Mouse (Mus musculus): ENCODE data around the gene Dazap2. TPM values are rescaled to one million over a fixed set of nuclear protein-coding genes. Genes with fewer than 3 reads are reported as not detected.
A peak's percentile ranks its signal among the peaks of the same experiment; 100 is the strongest.
"Not testable (repeated sequence)": the region's sequence is repeated elsewhere in the genome, so short reads cannot be mapped to it uniquely, and the experiment has no call there.

The Dazap2 gene
- polyA plus RNA-seq, 1 experiment, result 612 TPM

GRCm38 (mm10) chr15:100601669-100602068 lies 13.5 kb upstream of the Dazap2 start:
- TF ChIP-seq CTCF (IDR thresholded peaks at IDR 0.05; ENCODE audit: extremely low read depth, insufficient read depth, insufficient read length, insufficient replicate concordance), result no peak
- TF ChIP-seq POLR2A (IDR thresholded peaks at IDR 0.05; ENCODE audit: low read depth, low read length), result no peak
- no peaks in the 10 kb centered on the region for H3K36me3 ChIP-seq (ENCODE audit: control insufficient read depth, insufficient read depth, low read length)
- H3K4me1 ChIP-seq (ENCODE audit: control insufficient read depth, insufficient read depth, insufficient read length), result peaks cover 7% of the 10 kb centered on the region
- DNase-seq (ENCODE audit: low read depth in 1 of 2, low spot score in 2 of 2), result no peak
- H3K4me3 ChIP-seq (ENCODE audit: extremely low read depth, insufficient read depth, insufficient read length), result no peak overlapping the region
- 77% methylated on average over 3 of the region's 3 CpGs for WGBS
- no peak overlapping the region for H3K27ac ChIP-seq (ENCODE audit: insufficient read depth, low read length)
- no peaks in the 10 kb centered on the region for H3K27me3 ChIP-seq (ENCODE audit: control insufficient read depth, insufficient read depth, low read length)

GRCm38 (mm10) chr15:100606677-100607076 lies 8.5 kb upstream of the Dazap2 start:
- DNase-seq (ENCODE audit: low read depth in 1 of 2, low spot score in 2 of 2); H3K27me3 ChIP-seq (ENCODE audit: control insufficient read depth, insufficient read depth, low read length); H3K4me1 ChIP-seq (ENCODE audit: control insufficient read depth, insufficient read depth, insufficient read length); H3K27ac ChIP-seq (ENCODE audit: insufficient read depth, low read length); H3K4me3 ChIP-seq (ENCODE audit: extremely low read depth, insufficient read depth, insufficient read length); H3K36me3 ChIP-seq (ENCODE audit: control insufficient read depth, insufficient read depth, low read length): not testable (repeated sequence)
- 93% methylated on average over 8 of the region's 8 CpGs for WGBS

GRCm38 (mm10) chr15:100611951-100612350 lies 3.2 kb upstream of the Dazap2 start:
- H3K4me3 ChIP-seq (ENCODE audit: extremely low read depth, insufficient read depth, insufficient read length), result no peak overlapping the region
- TF ChIP-seq CTCF (IDR thresholded peaks at IDR 0.05; ENCODE audit: extremely low read depth, insufficient read depth, insufficient read length, insufficient replicate concordance) (no peak), POLR2A (IDR thresholded peaks at IDR 0.05; ENCODE audit: low read depth, low read length) (no peak)
- H3K27me3 ChIP-seq (ENCODE audit: control insufficient read depth, insufficient read depth, low read length), result 0 out of 2 replicates have a peak, but pooled peaks cover 2% of the 10 kb centered on the region
- peaks cover 5% of the 10 kb centered on the region for H3K4me1 ChIP-seq (ENCODE audit: control insufficient read depth, insufficient read depth, insufficient read length)
- no peak overlapping the region for H3K27ac ChIP-seq (ENCODE audit: insufficient read depth, low read length)
- no peak for DNase-seq (ENCODE audit: low read depth in 1 of 2, low spot score in 2 of 2)
- H3K36me3 ChIP-seq (ENCODE audit: control insufficient read depth, insufficient read depth, low read length), result peaks cover under 1% of the 10 kb centered on the region; the same call in 1 of the 2 replicates
- WGBS, result 60% methylated on average over 7 of the region's 7 CpGs

GRCm38 (mm10) chr15:100612432-100612831 lies 2.7 kb upstream of the Dazap2 start:
- WGBS, result 57% methylated on average over 2 of the region's 2 CpGs
- DNase-seq (ENCODE audit: low read depth in 1 of 2, low spot score in 2 of 2), result peak in 1 of 2 experiments; percentile 61
- TF ChIP-seq CTCF (IDR thresholded peaks at IDR 0.05; ENCODE audit: extremely low read depth, insufficient read depth, insufficient read length, insufficient replicate concordance), result peak; percentile 67
- no peak for TF ChIP-seq POLR2A (IDR thresholded peaks at IDR 0.05; ENCODE audit: low read depth, low read length)
- H3K4me3 ChIP-seq (ENCODE audit: extremely low read depth, insufficient read depth, insufficient read length), result no peak overlapping the region
- H3K27me3 ChIP-seq (ENCODE audit: control insufficient read depth, insufficient read depth, low read length), result 0 out of 2 replicates have a peak, but pooled peaks cover 1% of the 10 kb centered on the region
- peaks cover 5% of the 10 kb centered on the region for H3K4me1 ChIP-seq (ENCODE audit: control insufficient read depth, insufficient read depth, insufficient read length)
- no peak overlapping the region for H3K27ac ChIP-seq (ENCODE audit: insufficient read depth, low read length)
- peaks cover 2% of the 10 kb centered on the region; the same call in 1 of the 2 replicates for H3K36me3 ChIP-seq (ENCODE audit: control insufficient read depth, insufficient read depth, low read length)

DNA sequence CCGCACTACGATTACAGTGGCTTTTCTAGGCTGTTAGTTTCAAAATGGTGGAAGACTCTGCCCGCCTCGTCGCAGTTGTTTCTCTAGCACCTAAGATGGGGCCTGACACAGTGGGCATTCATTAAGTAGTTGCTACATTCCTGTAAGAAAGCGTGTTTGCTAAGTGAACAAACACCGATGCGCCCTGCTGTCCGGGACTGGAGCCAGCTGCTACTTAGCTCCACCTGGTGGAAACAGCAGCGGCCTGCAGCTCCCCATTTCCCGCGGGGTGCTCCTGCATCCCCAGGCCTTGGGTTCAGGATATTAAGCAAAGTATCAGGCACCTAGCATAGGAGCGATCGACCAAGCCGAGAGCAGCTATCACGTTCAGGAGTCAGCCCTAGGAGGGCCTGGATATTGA lies 1.6 kb upstream of the Dazap2 start:
- DNase-seq (ENCODE audit: low read depth in 1 of 2, low spot score in 2 of 2), result peak in 1 of 2 experiments; percentile 59
- no peak overlapping the region for H3K4me3 ChIP-seq (ENCODE audit: extremely low read depth, insufficient read depth, insufficient read length)
- no peak overlapping the region for H3K27ac ChIP-seq (ENCODE audit: insufficient read depth, low read length)
- H3K27me3 ChIP-seq (ENCODE audit: control insufficient read depth, insufficient read depth, low read length), result no peaks in the 10 kb centered on the region
- peaks cover 5% of the 10 kb centered on the region for H3K4me1 ChIP-seq (ENCODE audit: control insufficient read depth, insufficient read depth, insufficient read length)
- H3K36me3 ChIP-seq (ENCODE audit: control insufficient read depth, insufficient read depth, low read length), result peaks cover 10% of the 10 kb centered on the region
- 9% methylated on average over 16 of the region's 16 CpGs for WGBS
- TF ChIP-seq CTCF (IDR thresholded peaks at IDR 0.05; ENCODE audit: extremely low read depth, insufficient read depth, insufficient read length, insufficient replicate concordance) (peak; percentile 85), POLR2A (IDR thresholded peaks at IDR 0.05; ENCODE audit: low read depth, low read length) (no peak)

GRCm38 (mm10) chr15:100614218-100614995 lies 742 bp upstream of the Dazap2 start:
- Histone ChIP-seq H3K4me1 (ENCODE audit: control insufficient read depth, insufficient read depth, insufficient read length) (peaks cover 5% of the 10 kb centered on the region), H3K36me3 (ENCODE audit: control insufficient read depth, insufficient read depth, low read length) (peaks cover 16% of the 10 kb centered on the region), H3K4me3 (ENCODE audit: extremely low read depth, insufficient read depth, insufficient read length) (peak overlapping the region; percentile 66), H3K27ac (ENCODE audit: insufficient read depth, low read length) (peak overlapping the region; percentile 90), H3K27me3 (ENCODE audit: control insufficient read depth, insufficient read depth, low read length) (no peaks in the 10 kb centered on the region)
- 16% methylated on average over 43 of the region's 43 CpGs for WGBS
- no peak for TF ChIP-seq POLR2A (IDR thresholded peaks at IDR 0.05; ENCODE audit: low read depth, low read length)
- TF ChIP-seq CTCF (IDR thresholded peaks at IDR 0.05; ENCODE audit: extremely low read depth, insufficient read depth, insufficient read length, insufficient replicate concordance), result no peak
- DNase-seq (ENCODE audit: low read depth in 1 of 2, low spot score in 2 of 2), result no peak

GRCm38 (mm10) chr15:100615825-100616220 lies 674 bp downstream of the Dazap2 start:
- Histone ChIP-seq H3K36me3 (ENCODE audit: control insufficient read depth, insufficient read depth, low read length) (peaks cover 24% of the 10 kb centered on the region), H3K4me1 (ENCODE audit: control insufficient read depth, insufficient read depth, insufficient read length) (peaks cover 5% of the 10 kb centered on the region), H3K27me3 (ENCODE audit: control insufficient read depth, insufficient read depth, low read length) (no peaks in the 10 kb centered on the region), H3K4me3 (ENCODE audit: extremely low read depth, insufficient read depth, insufficient read length) (peak overlapping the region; percentile 91), H3K27ac (ENCODE audit: insufficient read depth, low read length) (peak overlapping the region; percentile 91)
- peak; percentile 79 to 82 for DNase-seq (ENCODE audit: low read depth in 1 of 2, low spot score in 2 of 2)
- TF ChIP-seq POLR2A (IDR thresholded peaks at IDR 0.05; ENCODE audit: low read depth, low read length) (no peak), CTCF (IDR thresholded peaks at IDR 0.05; ENCODE audit: extremely low read depth, insufficient read depth, insufficient read length, insufficient replicate concordance) (no peak)
- WGBS, result 1% methylated on average over 40 of the region's 43 CpGs

Data from spleen, adult 2 months (tissue).